Mouse (Mus musculus) forebrain, embryonic 14.5 days (tissue): ENCODE data around the gene Nubpl. TPM values are rescaled to one million over a fixed set of nuclear protein-coding genes. Genes with fewer than 3 reads are reported as not detected.

ENCODE experiments used
- ATAC-seq: fragments of 200-750 bp; cut with Nextera tagmentation; 2 replicates; pipeline ENCODE4 v1.8.0; 2017; ENCODE audit warnings: mild to moderate bottlenecking, moderate library complexity
- DNase-seq: peaks from one replicate; pipeline ENCODE4 v3.0.0-alpha.2; 2015; ENCODE audit warnings: low spot score
- H3K27ac ChIP-seq: fragments of 300-500 bp; sonication (generic); 2 replicates; pipeline ENCODE4 v1.5.1; 2014; ENCODE audit warnings: low read depth, mild to moderate bottlenecking, control low read depth, low read length, moderate library complexity
- H3K27me3 ChIP-seq: fragments of 300-500 bp; sonication (generic); replicated peaks from 2 replicates; pipeline ENCODE4 v1.6.1; 2014; ENCODE audit warnings: low read length, control low read depth, mixed read lengths; ENCODE audit not compliant: control insufficient read depth, insufficient read depth
- H3K36me3 ChIP-seq: fragments of 300-500 bp; sonication (generic); 2 replicates; pipeline ENCODE4 v1.6.1; 2014; ENCODE audit warnings: low read length, control low read depth; ENCODE audit not compliant: control insufficient read depth, insufficient read depth
- H3K4me1 ChIP-seq: fragments of 300-500 bp; sonication (generic); 2 replicates; pipeline ENCODE4 v1.6.1; 2014; ENCODE audit warnings: antibody characterized with exemption, low read length, control low read depth; ENCODE audit not compliant: control insufficient read depth, insufficient read depth
- H3K4me2 ChIP-seq: fragments of 300-500 bp; sonication (generic); 2 replicates; pipeline ENCODE4 v1.6.1; 2014; ENCODE audit warnings: mild to moderate bottlenecking, control low read depth, low read length
- H3K4me3 ChIP-seq: fragments of 300-500 bp; sonication (generic); 2 replicates; pipeline ENCODE4 v1.5.1; 2014; ENCODE audit warnings: low read depth, low read length, control low read depth
- H3K9ac ChIP-seq: fragments of 300-500 bp; sonication (generic); 2 replicates; pipeline ENCODE4 v1.6.1; 2014; ENCODE audit warnings: mild to moderate bottlenecking, low read length, control low read depth, moderate library complexity
- H3K9me3 ChIP-seq: fragments of 300-500 bp; sonication (generic); replicated peaks from 2 replicates; pipeline ENCODE4 v1.6.1; 2016; ENCODE audit warnings: low read length, control low read depth, mixed read lengths; ENCODE audit not compliant: control insufficient read depth
- WGBS: fragments of 180-500 bp; shearing (Covaris S2); extraction: QIAGEN DNeasy Blood & Tissue Kit; methylation state at CpG from one replicate; pipeline ENCODE4 v1.1.7; 2014; 5-methylcytosine and 5-hydroxymethylcytosine counted together
- polyA plus RNA-seq: library from polyadenylated mRNA; unstranded; fragments of >200 nt; fragmentation: Nextera tagmentation; extraction: Ambion mirVana; gene quantifications from 2 replicates; pipeline ENCODE4 v1.2.1, GENCODE M21; 2014

Nubpl gene
- polyA plus RNA-seq, 1 experiment from 2014 or later: 8.5 TPM

DNA sequence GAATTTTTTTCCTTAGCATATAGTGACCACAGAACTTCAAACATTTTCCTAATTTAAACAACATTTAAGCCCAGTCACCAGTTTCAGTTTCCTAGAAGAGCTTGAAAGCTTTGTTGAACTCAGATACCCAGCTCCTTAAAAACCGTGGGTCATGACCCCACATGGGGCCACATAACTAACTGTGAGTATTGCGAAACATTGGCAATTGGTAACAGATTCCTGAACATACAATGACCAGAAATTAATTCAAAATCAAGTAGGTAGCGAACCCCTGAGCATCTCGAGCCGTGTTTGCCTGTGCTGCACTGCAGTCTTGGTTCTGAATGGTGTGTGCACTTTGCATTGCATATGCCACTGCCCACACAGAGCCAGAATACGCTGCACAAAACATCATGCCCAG lies 221.6 kb downstream of the Nubpl start:
- Histone ChIP-seq H3K9ac (no peak overlapping the region), H3K4me2 (no peak overlapping the region), H3K9me3 (no peaks in the 10 kb centered on the region), H3K4me1 (no peaks in the 10 kb centered on the region), H3K4me3 (no peak overlapping the region), H3K36me3 (no peaks in the 10 kb centered on the region), H3K27ac (no peak overlapping the region), H3K27me3 (no peaks in the 10 kb centered on the region)
- 90% methylated on average over 6 of the region's 6 CpGs for WGBS
- ATAC-seq (no peak), DNase-seq (no peak)

DNA sequence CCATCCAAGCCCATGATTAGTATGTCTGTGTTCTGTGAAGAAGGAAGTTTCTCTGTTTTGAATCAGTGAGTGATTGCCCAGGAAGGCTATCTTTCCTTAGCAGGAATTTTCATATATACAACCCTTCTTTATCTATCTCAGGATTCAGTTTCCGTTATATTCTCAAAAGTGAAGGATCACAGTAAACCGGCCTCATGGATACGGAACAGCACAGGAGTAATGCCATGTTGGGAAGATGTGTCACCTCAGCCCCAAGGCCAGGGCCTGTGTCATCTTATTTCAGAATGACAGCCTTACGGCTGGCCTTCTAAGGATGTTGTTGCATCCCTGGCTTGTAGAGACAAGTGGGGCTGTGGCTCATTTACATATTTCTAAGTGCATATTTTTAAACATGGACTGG lies 231.0 kb downstream of the Nubpl start:
- Histone ChIP-seq H3K9me3 (no peaks in the 10 kb centered on the region), H3K36me3 (no peaks in the 10 kb centered on the region), H3K4me2 (no peak overlapping the region), H3K9ac (no peak overlapping the region), H3K27ac (no peak overlapping the region), H3K27me3 (no peaks in the 10 kb centered on the region), H3K4me1 (no peaks in the 10 kb centered on the region), H3K4me3 (no peak overlapping the region)
- WGBS: 93% methylated on average over 4 of the region's 4 CpGs
- no peak for DNase-seq
- no peak for ATAC-seq

DNA sequence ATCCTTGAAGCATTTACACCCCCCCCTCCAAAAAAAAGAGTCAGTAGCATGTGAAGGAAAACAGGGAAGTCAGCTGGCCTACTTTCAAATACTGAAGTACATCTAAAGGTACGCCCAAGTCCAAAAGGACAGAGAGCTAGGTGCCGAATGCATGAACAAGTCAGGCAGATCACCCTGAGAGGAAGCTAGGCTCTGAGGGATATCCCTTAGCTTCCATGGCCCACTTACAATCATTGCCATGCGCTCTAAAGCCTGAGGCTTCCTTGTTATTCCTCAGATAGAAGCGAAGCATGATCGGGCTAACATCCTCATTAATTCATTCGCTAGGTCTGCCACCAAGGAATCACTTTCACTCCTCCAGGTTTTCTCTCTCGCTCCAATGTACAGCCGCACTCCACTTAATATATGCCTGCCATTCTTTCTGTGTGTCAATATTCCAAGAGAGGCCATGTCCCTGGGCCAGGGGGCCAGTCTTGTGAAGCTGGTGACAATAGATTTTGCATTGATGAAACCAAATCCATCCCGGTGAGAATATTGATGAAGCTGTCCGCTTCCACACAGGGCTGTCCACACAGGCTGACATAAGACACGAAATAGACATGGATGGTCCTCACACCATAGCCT lies 237.7 kb downstream of the Nubpl start:
- Histone ChIP-seq H3K9me3 (no peaks in the 10 kb centered on the region), H3K27me3 (no peaks in the 10 kb centered on the region), H3K4me1 (no peaks in the 10 kb centered on the region), H3K9ac (no peak overlapping the region), H3K36me3 (no peaks in the 10 kb centered on the region), H3K4me3 (no peak overlapping the region), H3K4me2 (no peak overlapping the region), H3K27ac (no peak overlapping the region)
- DNase-seq: no peak
- 89% methylated on average over 11 of the region's 11 CpGs for WGBS
- no peak for ATAC-seq

DNA sequence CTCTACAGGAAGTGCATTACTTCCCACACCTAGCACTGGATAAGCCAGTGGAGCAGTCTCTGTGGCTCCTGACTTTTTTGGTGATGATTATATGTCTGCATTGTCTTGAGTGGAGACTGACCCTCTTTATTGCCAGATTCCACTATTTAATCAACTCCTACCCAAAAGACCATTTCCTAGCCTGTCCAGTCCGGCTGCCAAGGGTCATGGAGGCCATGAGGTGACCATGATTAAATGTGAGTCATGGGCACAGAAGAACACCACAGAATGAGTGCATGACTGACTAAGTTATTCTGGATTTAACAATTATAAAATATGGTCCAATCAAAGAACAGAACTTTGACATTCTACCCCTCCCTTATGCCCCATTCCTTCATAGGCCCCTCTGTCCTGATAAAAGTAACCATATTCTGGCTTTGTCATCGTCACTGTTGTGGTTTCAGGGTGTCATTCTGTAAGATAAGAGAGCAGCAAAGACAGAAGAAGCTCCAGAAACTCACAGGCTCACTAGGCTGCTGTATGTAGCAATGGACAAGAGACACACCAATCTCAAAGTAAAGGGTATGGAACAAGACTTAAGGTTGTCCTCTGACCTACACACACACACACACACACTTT lies 240.7 kb downstream of the Nubpl start:
- Histone ChIP-seq H3K4me3 (no peak overlapping the region), H3K27ac (no peak overlapping the region), H3K4me2 (no peak overlapping the region), H3K36me3 (no peaks in the 10 kb centered on the region), H3K9ac (no peak overlapping the region), H3K27me3 (no peaks in the 10 kb centered on the region), H3K9me3 (no peaks in the 10 kb centered on the region), H3K4me1 (no peaks in the 10 kb centered on the region)
- ATAC-seq (no peak), DNase-seq (no peak)
- WGBS: 80% methylated on average over 2 of the region's 2 CpGs

GRCm38 (mm10) chr12:52346611-52347010 lies 249.1 kb downstream of the Nubpl start:
- DNase-seq (peak; percentile 8), ATAC-seq (no peak)
- H3K36me3 ChIP-seq: no peaks in the 10 kb centered on the region
- no peaks in the 10 kb centered on the region for H3K27me3 ChIP-seq
- peaks cover 5% of the 10 kb centered on the region; the same call in 1 of the 2 replicates for H3K4me1 ChIP-seq
- WGBS: 14% methylated on average over 5 of the region's 5 CpGs
- H3K4me3 ChIP-seq: no peak overlapping the region
- H3K9me3 ChIP-seq: no peaks in the 10 kb centered on the region
- no peak overlapping the region for H3K27ac ChIP-seq
- H3K4me2 ChIP-seq: no peak overlapping the region
- no peak overlapping the region for H3K9ac ChIP-seq

- Histone ChIP-seq H3K27ac (no peak overlapping the region), H3K27me3 (no peaks in the 10 kb centered on the region), H3K9me3 (no peaks in the 10 kb centered on the region), H3K36me3 (no peaks in the 10 kb centered on the region), H3K9ac (no peak overlapping the region), H3K4me1 (peaks cover 5% of the 10 kb centered on the region; the same call in 1 of the 2 replicates), H3K4me3 (no peak overlapping the region), H3K4me2 (no peak overlapping the region)
- WGBS: 40% methylated on average over 3 of the region's 3 CpGs
- ATAC-seq (no peak), DNase-seq (no peak)
These were observed 252.7 kb downstream of the Nubpl start for GRCm38 (mm10) chr12:52350276-52350675.

DNA sequence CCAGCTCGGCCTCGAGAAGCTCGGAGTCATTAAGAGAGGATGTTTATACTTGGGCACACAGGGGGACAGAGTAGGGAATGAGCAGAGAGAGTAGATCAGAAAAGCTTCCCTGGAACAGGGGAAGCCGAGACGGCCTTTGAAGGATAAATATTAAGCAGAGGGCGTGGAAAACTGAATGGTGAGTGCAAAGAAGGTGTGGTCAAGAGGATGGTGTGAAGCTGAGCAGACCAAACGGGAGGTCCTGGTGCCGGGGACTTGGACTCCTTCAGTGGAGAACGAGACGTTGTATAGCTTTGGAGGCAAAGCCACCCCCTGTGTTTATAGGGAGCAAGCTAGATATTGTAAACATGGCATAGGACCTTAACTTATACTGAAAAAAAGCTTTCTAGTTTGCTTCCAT lies 261.9 kb downstream of the Nubpl start:
- Histone ChIP-seq H3K4me1 (peaks cover 6% of the 10 kb centered on the region; the same call in 1 of the 2 replicates), H3K9me3 (no peaks in the 10 kb centered on the region), H3K4me2 (no peak overlapping the region), H3K9ac (no peak overlapping the region), H3K27ac (no peak overlapping the region), H3K27me3 (no peaks in the 10 kb centered on the region), H3K4me3 (no peak overlapping the region), H3K36me3 (no peaks in the 10 kb centered on the region)
- no peak for ATAC-seq
- 84% methylated on average over 10 of the region's 10 CpGs for WGBS
- DNase-seq: no peak

DNA sequence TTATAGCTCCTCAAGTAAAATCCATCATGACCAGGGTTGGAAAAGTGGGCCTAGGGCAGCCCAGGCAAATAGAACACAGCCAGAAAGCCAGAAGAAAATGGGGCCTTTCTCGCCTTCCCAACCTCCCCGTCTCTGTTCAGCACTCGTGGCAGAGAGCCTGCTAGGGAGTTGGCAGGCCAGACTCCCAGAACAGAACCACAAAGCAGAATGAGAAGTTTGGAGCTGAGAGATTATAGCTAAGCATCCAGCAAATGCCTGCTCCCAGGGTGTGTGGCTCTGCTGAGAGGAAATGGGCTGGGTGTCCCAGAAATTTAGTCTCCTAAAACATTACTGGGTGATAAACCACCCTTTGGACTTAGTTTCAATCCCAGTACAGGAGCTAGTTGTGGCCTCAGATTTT lies 262.6 kb downstream of the Nubpl start:
- 72% methylated on average over 3 of the region's 3 CpGs for WGBS
- Histone ChIP-seq H3K27ac (no peak overlapping the region), H3K4me1 (peaks cover 6% of the 10 kb centered on the region; the same call in 1 of the 2 replicates), H3K4me3 (no peak overlapping the region), H3K9ac (no peak overlapping the region), H3K27me3 (no peaks in the 10 kb centered on the region), H3K36me3 (no peaks in the 10 kb centered on the region), H3K9me3 (no peaks in the 10 kb centered on the region), H3K4me2 (no peak overlapping the region)
- no peak for DNase-seq
- ATAC-seq: no peak

DNA sequence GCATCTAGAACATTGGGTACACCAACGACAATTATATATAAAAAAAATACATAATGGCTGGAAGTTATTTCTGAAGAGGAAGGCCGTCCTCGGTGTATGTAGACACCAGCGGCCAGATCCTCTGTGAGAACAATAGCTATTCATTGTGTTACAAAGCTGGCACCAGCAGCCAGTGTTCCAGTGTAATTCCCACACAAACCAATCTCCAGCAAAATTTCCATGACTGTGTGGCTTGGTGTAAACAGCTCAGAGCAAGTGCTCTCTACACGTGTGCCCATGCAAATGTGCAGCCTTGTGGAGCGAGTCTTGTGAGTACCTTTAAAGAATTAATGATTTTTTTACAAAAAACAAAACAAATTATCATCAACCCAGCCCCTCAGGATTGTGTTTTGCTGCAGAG lies 263.7 kb downstream of the Nubpl start:
- H3K27me3 ChIP-seq: no peaks in the 10 kb centered on the region
- peaks cover 6% of the 10 kb centered on the region; the same call in 1 of the 2 replicates for H3K4me1 ChIP-seq
- DNase-seq: peak; percentile 28
- no peak overlapping the region for H3K4me3 ChIP-seq
- 0 out of 2 replicates have a peak, but pooled peaks have one; percentile 46 for ATAC-seq
- no peaks in the 10 kb centered on the region for H3K36me3 ChIP-seq
- 15% methylated on average over 6 of the region's 6 CpGs for whole genome bisulfite sequencing
- H3K9me3 ChIP-seq: no peaks in the 10 kb centered on the region
- H3K4me2 ChIP-seq: no peak overlapping the region
- no peak overlapping the region for H3K27ac ChIP-seq
- H3K9ac ChIP-seq: no peak overlapping the region
